Mouse (Mus musculus): Measurements from ENCODE around the gene Trip13. TPM values are rescaled to one million over a fixed set of nuclear protein-coding genes. Genes with fewer than 3 reads are reported as not detected.
A peak's percentile ranks its signal among the peaks of the same experiment; 100 is the strongest.

Trip13 gene
- total and polyA plus RNA-seq, 2 experiments from 2014 or later: 2.5 to 9.5 TPM

GRCm38 (mm10) chr13:73885656-73886055 lies 51.9 kb downstream of the Trip13 start:
- no peaks in the 10 kb centered on the region for H3K36me3 ChIP-seq (ENCODE audit: insufficient read depth, low read length)
- no peaks in the 10 kb centered on the region for H3K27me3 ChIP-seq (ENCODE audit: insufficient read depth, low read length)
- ATAC-seq (ENCODE audit: low FRiP score): no peak
- 88% methylated on average over 4 of the region's 4 CpGs for WGBS
- 0 out of 2 replicates have a peak, but pooled peaks cover 2% of the 10 kb centered on the region for H3K4me1 ChIP-seq (ENCODE audit: insufficient read depth, low read length)
- no peaks in the 10 kb centered on the region for H3K9me3 ChIP-seq (ENCODE audit: low read length)
- no peak overlapping the region for H3K9ac ChIP-seq (replicated peaks; ENCODE audit: low read length, poor library complexity, severe bottlenecking)
- no peak overlapping the region for H3K4me3 ChIP-seq (ENCODE audit: low read depth, low read length)
- DNase-seq (ENCODE audit: low spot score): no peak
- H3K4me2 ChIP-seq (ENCODE audit: low read depth, low read length, poor library complexity, severe bottlenecking): no peak overlapping the region
- TF ChIP-seq CTCF (IDR thresholded peaks at IDR 0.05): no peak
- no peak overlapping the region for H3K27ac ChIP-seq (ENCODE audit: low read depth, low read length)

- no peak for TF ChIP-seq CTCF (IDR thresholded peaks at IDR 0.05)
- Histone ChIP-seq H3K9ac (replicated peaks; ENCODE audit: low read length, poor library complexity, severe bottlenecking) (no peak overlapping the region), H3K27ac (ENCODE audit: low read depth, low read length) (no peak overlapping the region), H3K4me2 (ENCODE audit: low read depth, low read length, poor library complexity, severe bottlenecking) (no peak overlapping the region), H3K4me1 (ENCODE audit: insufficient read depth, low read length) (0 out of 2 replicates have a peak, but pooled peaks cover 2% of the 10 kb centered on the region), H3K27me3 (ENCODE audit: insufficient read depth, low read length) (no peaks in the 10 kb centered on the region), H3K9me3 (ENCODE audit: low read length) (no peaks in the 10 kb centered on the region), H3K4me3 (ENCODE audit: low read depth, low read length) (no peak overlapping the region), H3K36me3 (ENCODE audit: insufficient read depth, low read length) (no peaks in the 10 kb centered on the region)
- 74% methylated on average over 8 of the region's 8 CpGs for whole genome bisulfite sequencing
- DNase-seq (ENCODE audit: low spot score): no peak
- ATAC-seq (ENCODE audit: low FRiP score): no peak
Observed at GRCm38 (mm10) chr13:73881347-73881746, 56.2 kb downstream of the Trip13 start.

GRCm38 (mm10) chr13:73879824-73880223 lies 57.8 kb downstream of the Trip13 start:
- Histone ChIP-seq H3K4me3 (ENCODE audit: low read depth, low read length) (no peak overlapping the region), H3K36me3 (ENCODE audit: insufficient read depth, low read length) (no peaks in the 10 kb centered on the region), H3K9ac (replicated peaks; ENCODE audit: low read length, poor library complexity, severe bottlenecking) (no peak overlapping the region), H3K4me1 (ENCODE audit: insufficient read depth, low read length) (0 out of 2 replicates have a peak, but pooled peaks cover 2% of the 10 kb centered on the region), H3K4me2 (ENCODE audit: low read depth, low read length, poor library complexity, severe bottlenecking) (no peak overlapping the region), H3K27ac (ENCODE audit: low read depth, low read length) (no peak overlapping the region), H3K9me3 (ENCODE audit: low read length) (no peaks in the 10 kb centered on the region), H3K27me3 (ENCODE audit: insufficient read depth, low read length) (no peaks in the 10 kb centered on the region)
- 85% methylated on average over 5 of the region's 5 CpGs for WGBS
- ATAC-seq (ENCODE audit: low FRiP score) (no peak), DNase-seq (ENCODE audit: low spot score) (no peak)
- peak; percentile 16; the same call in 1 of the 2 replicates for TF ChIP-seq CTCF (IDR thresholded peaks at IDR 0.05)

GRCm38 (mm10) chr13:73872159-73872558 lies 65.4 kb downstream of the Trip13 start:
- no peaks in the 10 kb centered on the region for H3K27me3 ChIP-seq (ENCODE audit: insufficient read depth, low read length)
- 48% methylated on average over 2 of the region's 2 CpGs for WGBS
- no peaks in the 10 kb centered on the region for H3K36me3 ChIP-seq (ENCODE audit: insufficient read depth, low read length)
- no peaks in the 10 kb centered on the region for H3K4me1 ChIP-seq (ENCODE audit: insufficient read depth, low read length)
- H3K4me2 ChIP-seq (ENCODE audit: low read depth, low read length, poor library complexity, severe bottlenecking): no peak overlapping the region
- no peaks in the 10 kb centered on the region for H3K9me3 ChIP-seq (ENCODE audit: low read length)
- no peak overlapping the region for H3K27ac ChIP-seq (ENCODE audit: low read depth, low read length)
- no peak overlapping the region for H3K9ac ChIP-seq (replicated peaks; ENCODE audit: low read length, poor library complexity, severe bottlenecking)
- DNase-seq (ENCODE audit: low spot score) (no peak), ATAC-seq (ENCODE audit: low FRiP score) (no peak)
- H3K4me3 ChIP-seq (ENCODE audit: low read depth, low read length): no peak overlapping the region
- no peak for TF ChIP-seq CTCF (IDR thresholded peaks at IDR 0.05)

Small RNA genes within 50 kb of the gene (microRNA-seq; reads per million reads assigned to microRNA genes)
- gene Gm25197 (ENCODE audit: borderline number of aligned reads): not detected

Other genes starting within 250 kb of the Trip13 start
- 0.33 and 0.49 TPM in 2 replicates for gene Slc6a19, start 232.9 kb downstream of the Trip13 start, total RNA-seq (2014; rRNA removed)
- gene Slc6a19, start 232.9 kb downstream of the Trip13 start, polyA plus RNA-seq (2015; fragmentation: Nextera tagmentation; extraction: Ambion mirVana): 0.53 and 0.79 TPM in 2 replicates
- gene Slc12a7, start 204.7 kb downstream of the Trip13 start, total RNA-seq (2014; rRNA removed): 8.9 and 9.3 TPM in 2 replicates
- 4.1 and 4.7 TPM in 2 replicates for gene Slc12a7, start 204.7 kb downstream of the Trip13 start, polyA plus RNA-seq (2015; fragmentation: Nextera tagmentation; extraction: Ambion mirVana)
- gene Nkd2, start 90.2 kb downstream of the Trip13 start, total RNA-seq (2014; rRNA removed): 31.5 and 32.6 TPM in 2 replicates
- gene Nkd2, start 90.2 kb downstream of the Trip13 start, polyA plus RNA-seq (2015; fragmentation: Nextera tagmentation; extraction: Ambion mirVana): 18.8 and 20.1 TPM in 2 replicates
- 84.1 and 111 TPM in 2 replicates for gene Brd9, start within 50 bp of the Trip13 start, total RNA-seq (2014; rRNA removed)
- 86.1 and 90.5 TPM in 2 replicates for gene Brd9, start within 50 bp of the Trip13 start, polyA plus RNA-seq (2015; fragmentation: Nextera tagmentation; extraction: Ambion mirVana)
- not detected in 2 replicates for gene Zdhhc11, start 26.1 kb upstream of the Trip13 start, total RNA-seq (2014; rRNA removed)
- not detected in 2 replicates for gene Zdhhc11, start 26.1 kb upstream of the Trip13 start, polyA plus RNA-seq (2015; fragmentation: Nextera tagmentation; extraction: Ambion mirVana)
- gene Tppp, start 71.6 kb upstream of the Trip13 start, total RNA-seq (2014; rRNA removed): 34.5 and 35.9 TPM in 2 replicates
- gene Tppp, start 71.6 kb upstream of the Trip13 start, polyA plus RNA-seq (2015; fragmentation: Nextera tagmentation; extraction: Ambion mirVana): 8.3 and 9.8 TPM in 2 replicates
- 3.2 and 8.1 TPM in 2 replicates for gene Cep72, start 124.5 kb upstream of the Trip13 start, total RNA-seq (2014; rRNA removed)
- 5.1 and 6.1 TPM in 2 replicates for gene Cep72, start 124.5 kb upstream of the Trip13 start, polyA plus RNA-seq (2015; fragmentation: Nextera tagmentation; extraction: Ambion mirVana)
- gene Slc9a3, start 183.7 kb upstream of the Trip13 start, total RNA-seq (2014; rRNA removed): 0.49 and 1.4 TPM in 2 replicates
- gene Slc9a3, start 183.7 kb upstream of the Trip13 start, polyA plus RNA-seq (2015; fragmentation: Nextera tagmentation; extraction: Ambion mirVana): 1.0 and 1.1 TPM in 2 replicates

Measured in midbrain, postnatal 0 days (tissue).